Mouse (Mus musculus): ENCODE data around the gene Cyth4. TPM values are rescaled to one million over a fixed set of nuclear protein-coding genes. Genes with fewer than 3 reads are reported as not detected.

Cyth4 gene
- polyA plus RNA-seq, 1 experiment from 2014 or later: 5.1 TPM

GRCm38 (mm10) chr15:78564764-78565435 lies 31.9 kb upstream of the Cyth4 start:
- Histone ChIP-seq H3K36me3 (no peaks in the 10 kb centered on the region), H3K4me2 (no peak overlapping the region), H3K9ac (replicated peaks) (no peak overlapping the region), H3K4me3 (replicated peaks) (no peak overlapping the region), H3K4me1 (replicated peaks) (no peaks in the 10 kb centered on the region), H3K27ac (no peak overlapping the region), H3K9me3 (no peaks in the 10 kb centered on the region), H3K27me3 (no peaks in the 10 kb centered on the region; the same call in 1 of the 2 replicates)
- ATAC-seq (ENCODE audit: insufficient number of reproducible peaks, insufficient read depth, low FRiP score, low TSS enrichment, low read depth): no peak
- WGBS: 78% methylated on average over 11 of the region's 11 CpGs

GRCm38 (mm10) chr15:78567608-78568120 lies 29.2 kb upstream of the Cyth4 start:
- no peaks in the 10 kb centered on the region; the same call in none of the 2 replicates for H3K27me3 ChIP-seq
- H3K4me3 ChIP-seq (replicated peaks): no peak overlapping the region
- no peak overlapping the region for H3K9ac ChIP-seq (replicated peaks)
- no peak for ATAC-seq (ENCODE audit: insufficient number of reproducible peaks, insufficient read depth, low FRiP score, low TSS enrichment, low read depth)
- 67% methylated on average over 9 of the region's 9 CpGs for WGBS
- no peak overlapping the region for H3K27ac ChIP-seq
- no peaks in the 10 kb centered on the region for H3K9me3 ChIP-seq
- no peaks in the 10 kb centered on the region for H3K36me3 ChIP-seq
- H3K4me2 ChIP-seq: no peak overlapping the region
- H3K4me1 ChIP-seq (replicated peaks): no peaks in the 10 kb centered on the region

- 91% methylated on average over 5 of the region's 5 CpGs for WGBS
These were observed 26.7 kb upstream of the Cyth4 start for GRCm38 (mm10) chr15:78570170-78570569.

GRCm38 (mm10) chr15:78571554-78572269 lies 25.1 kb upstream of the Cyth4 start:
- H3K27ac ChIP-seq: no peak overlapping the region
- 64% methylated on average over 16 of the region's 16 CpGs for WGBS
- no peak for ATAC-seq (ENCODE audit: insufficient number of reproducible peaks, insufficient read depth, low FRiP score, low TSS enrichment, low read depth)

More at GRCm38 (mm10) chr15:78570170-78570569, 26.7 kb upstream of the Cyth4 start:
- Histone ChIP-seq H3K27ac (no peak overlapping the region), H3K9ac (replicated peaks) (no peak overlapping the region), H3K36me3 (no peaks in the 10 kb centered on the region), H3K27me3 (peaks cover 4% of the 10 kb centered on the region), H3K4me2 (no peak overlapping the region), H3K4me3 (replicated peaks) (no peak overlapping the region), H3K4me1 (replicated peaks) (no peaks in the 10 kb centered on the region), H3K9me3 (no peaks in the 10 kb centered on the region)
- no peak for ATAC-seq (ENCODE audit: insufficient number of reproducible peaks, insufficient read depth, low FRiP score, low TSS enrichment, low read depth)

GRCm38 (mm10) chr15:78572270-78572600 lies 24.6 kb upstream of the Cyth4 start:
- no peak for ATAC-seq (ENCODE audit: insufficient number of reproducible peaks, insufficient read depth, low FRiP score, low TSS enrichment, low read depth)
- Histone ChIP-seq H3K4me3 (replicated peaks) (no peak overlapping the region), H3K27me3 (peaks cover 4% of the 10 kb centered on the region), H3K27ac (no peak overlapping the region), H3K4me1 (replicated peaks) (no peaks in the 10 kb centered on the region), H3K4me2 (no peak overlapping the region), H3K36me3 (no peaks in the 10 kb centered on the region), H3K9ac (replicated peaks) (no peak overlapping the region), H3K9me3 (no peaks in the 10 kb centered on the region)
- WGBS: 92% methylated on average over 5 of the region's 5 CpGs

More at GRCm38 (mm10) chr15:78571554-78572269, 25.1 kb upstream of the Cyth4 start:
- H3K27me3 ChIP-seq: peaks cover 4% of the 10 kb centered on the region
- H3K4me1 ChIP-seq (replicated peaks): no peaks in the 10 kb centered on the region
- no peak overlapping the region for H3K4me2 ChIP-seq
- H3K4me3 ChIP-seq (replicated peaks): no peak overlapping the region
- no peaks in the 10 kb centered on the region for H3K36me3 ChIP-seq
- H3K9ac ChIP-seq (replicated peaks): no peak overlapping the region
- H3K9me3 ChIP-seq: no peaks in the 10 kb centered on the region

GRCm38 (mm10) chr15:78572658-78573397 lies 24.0 kb upstream of the Cyth4 start, which contains the start of gene Rac2:
TSS of gene Rac2 (minus strand) at chr15:78572783.
- Histone ChIP-seq H3K9ac (replicated peaks) (no peak within 1 kb of the TSS), H3K4me3 (replicated peaks) (no peak within 1 kb of the TSS), H3K4me2 (no peak within 1 kb of the TSS), H3K9me3 (no peaks in the 10 kb centered on the region), H3K36me3 (no peaks in the 10 kb centered on the region), H3K4me1 (replicated peaks) (no peaks in the 10 kb centered on the region), H3K27me3 (peaks cover 4% of the 10 kb centered on the region), H3K27ac (no peak within 1 kb of the TSS)
- no peak for ATAC-seq (ENCODE audit: insufficient number of reproducible peaks, insufficient read depth, low FRiP score, low TSS enrichment, low read depth)
- 79% methylated on average over 8 of the region's 8 CpGs for WGBS

GRCm38 (mm10) chr15:78576284-78576810 lies 20.5 kb upstream of the Cyth4 start:
- Histone ChIP-seq H3K4me1 (replicated peaks) (peaks cover 20% of the 10 kb centered on the region), H3K4me2 (no peak overlapping the region), H3K4me3 (replicated peaks) (no peak overlapping the region), H3K36me3 (no peaks in the 10 kb centered on the region), H3K27ac (no peak overlapping the region), H3K27me3 (peaks cover 24% of the 10 kb centered on the region), H3K9me3 (no peaks in the 10 kb centered on the region), H3K9ac (replicated peaks) (no peak overlapping the region)
- no peak for ATAC-seq (ENCODE audit: insufficient number of reproducible peaks, insufficient read depth, low FRiP score, low TSS enrichment, low read depth)
- 53% methylated on average over 3 of the region's 4 CpGs for WGBS

GRCm38 (mm10) chr15:78583352-78583751 lies 13.5 kb upstream of the Cyth4 start:
- Histone ChIP-seq H3K9me3 (peaks cover 7% of the 10 kb centered on the region; the same call in 1 of the 2 replicates), H3K36me3 (no peaks in the 10 kb centered on the region), H3K9ac (replicated peaks) (no peak overlapping the region), H3K27me3 (peaks cover 31% of the 10 kb centered on the region), H3K4me1 (replicated peaks) (peaks cover 24% of the 10 kb centered on the region), H3K4me2 (no peak overlapping the region), H3K27ac (no peak overlapping the region), H3K4me3 (replicated peaks) (no peak overlapping the region)
- WGBS: 19% methylated on average over 11 of the region's 11 CpGs
- ATAC-seq (ENCODE audit: insufficient number of reproducible peaks, insufficient read depth, low FRiP score, low TSS enrichment, low read depth): no peak

- Histone ChIP-seq H3K27ac (no peak overlapping the region), H3K9ac (replicated peaks) (no peak overlapping the region), H3K4me2 (no peak overlapping the region), H3K36me3 (no peaks in the 10 kb centered on the region), H3K4me3 (replicated peaks) (no peak overlapping the region), H3K9me3 (peaks cover 7% of the 10 kb centered on the region; the same call in 1 of the 2 replicates), H3K4me1 (replicated peaks) (peaks cover 13% of the 10 kb centered on the region), H3K27me3 (peaks cover 19% of the 10 kb centered on the region)
- WGBS: 90% methylated on average over 7 of the region's 7 CpGs
- ATAC-seq (ENCODE audit: insufficient number of reproducible peaks, insufficient read depth, low FRiP score, low TSS enrichment, low read depth): no peak
These were observed 11.4 kb upstream of the Cyth4 start for GRCm38 (mm10) chr15:78585404-78585803.

GRCm38 (mm10) chr15:78587050-78587994 lies 9.5 kb upstream of the Cyth4 start:
- Histone ChIP-seq H3K9me3 (peaks cover 7% of the 10 kb centered on the region; the same call in 1 of the 2 replicates), H3K4me3 (replicated peaks) (no peak overlapping the region), H3K4me2 (no peak overlapping the region), H3K36me3 (no peaks in the 10 kb centered on the region), H3K9ac (replicated peaks) (no peak overlapping the region), H3K27me3 (peaks cover 14% of the 10 kb centered on the region), H3K27ac (no peak overlapping the region), H3K4me1 (replicated peaks) (no peaks in the 10 kb centered on the region)
- peak; percentile 86 for ATAC-seq (ENCODE audit: insufficient number of reproducible peaks, insufficient read depth, low FRiP score, low TSS enrichment, low read depth)
- WGBS: 54% methylated on average over 18 of the region's 18 CpGs
